Mouse (Mus musculus) testis, adult 2 months (tissue): ENCODE measurements around the gene Osbp2.

Experiments
- CTCF ChIP-seq: fragments of 200-500 bp; IDR thresholded peaks from 2 replicates; pipeline ENCODE4 v1.5.1; 2012; ENCODE audit warnings: low read depth, mild to moderate bottlenecking, inconsistent platforms, low read length, moderate library complexity; ENCODE audit not compliant: control insufficient read depth, insufficient read depth, insufficient replicate concordance
- POLR2A ChIP-seq: fragments of 200-500 bp; IDR thresholded peaks from 2 replicates; pipeline ENCODE4 v1.6.1; 2012; ENCODE audit warnings: low read depth, mild to moderate bottlenecking, inconsistent platforms, low read length, moderate library complexity; ENCODE audit not compliant: control insufficient read depth

- no peak for TF ChIP-seq CTCF
- TF ChIP-seq POLR2A: no peak
These were observed 95.9 kb downstream of the Osbp2 start for GRCm38 (mm10) chr11:3767830-3768229.
